Comparison of ENCODE assay signal across 7 mouse cellular contexts in the genomic region with DNA sequence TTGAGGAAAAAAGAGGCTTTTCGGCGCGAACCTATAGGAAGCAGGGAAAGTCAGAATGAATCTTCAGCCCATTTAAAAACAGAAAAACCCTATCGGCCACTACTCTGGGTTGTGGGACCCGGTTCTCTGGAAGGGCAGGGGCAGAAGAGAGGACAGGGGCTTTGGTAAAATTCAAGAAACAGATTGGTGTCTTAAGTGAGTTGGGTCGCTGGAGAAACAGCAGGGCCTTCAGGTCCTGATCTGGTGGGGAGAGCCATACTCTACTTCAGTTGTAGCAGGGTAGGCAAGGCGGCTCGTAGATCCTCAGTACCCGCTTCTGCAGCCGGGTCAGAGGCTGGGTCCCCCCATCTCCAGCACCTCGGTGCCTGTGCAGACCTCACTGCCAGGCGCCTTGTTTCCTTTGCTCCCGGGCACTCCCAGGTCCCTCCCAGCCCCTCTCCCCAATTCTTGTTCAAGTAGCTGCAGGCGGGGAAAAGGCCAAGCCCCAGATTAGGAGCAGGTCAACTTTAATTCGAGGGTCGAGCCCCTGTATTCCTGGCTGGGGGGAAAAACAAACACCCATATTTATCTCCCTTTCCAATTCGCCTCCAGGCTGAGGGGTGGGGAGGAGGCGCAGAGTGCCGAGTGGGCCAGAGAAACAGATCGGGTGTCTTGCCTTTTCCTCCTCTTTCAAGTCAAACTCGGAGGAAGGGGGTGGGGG. TPM values are rescaled to one million over a fixed set of nuclear protein-coding genes. Genes with fewer than 3 reads are reported as not detected.
DNase-seq lines count a peak whose midpoint lies in the region; ATAC-seq and TF ChIP-seq lines count a peak whose summit lies in the region.

No protein-coding gene starts in this region.

- no peak for ATAC-seq in hindbrain, embryonic 13.5 days (ENCODE audit: low FRiP score)
- ATAC-seq in midbrain, embryonic 12.5 days (ENCODE audit: low FRiP score, low read depth), result no peak

- WGBS in hindbrain, embryonic 13.5 days, result 5% methylated on average over 21 of the region's 21 CpGs
- WGBS in midbrain, embryonic 12.5 days, result 2% methylated on average over 21 of the region's 21 CpGs

- peak overlapping the region; percentile 28 to 32; a peak in 3 of 4 replicates for H3K4me3 ChIP-seq in ES-E14 (ENCODE audit: insufficient read depth in 1 of 2, low read depth in 1 of 2, low read length in 2 of 2, poor library complexity in 1 of 2, severe bottlenecking in 1 of 2)
- peak overlapping the region; percentile 83 for H3K4me3 ChIP-seq in hindbrain, embryonic 13.5 days
- H3K4me3 ChIP-seq in midbrain, embryonic 12.5 days, result peak overlapping the region; percentile 63

- 0 out of 2 replicates have a peak overlapping the region, but pooled peaks have one; percentile 18 for H3K9ac ChIP-seq in ES-E14 (ENCODE audit: insufficient read depth, low read depth, low read length, poor library complexity, severe bottlenecking)
- H3K9ac ChIP-seq in hindbrain, embryonic 13.5 days, result peak overlapping the region; percentile 100
- peak overlapping the region; percentile 95 for H3K9ac ChIP-seq in midbrain, embryonic 12.5 days (replicated peaks)

- H3K4me1 ChIP-seq in ES-E14 (ENCODE audit: control insufficient read depth in 2 of 2, insufficient read depth in 2 of 2, low read length in 2 of 2, poor library complexity in 1 of 2), result peaks cover 0 to 7% of the 10 kb centered on the region in 2 experiments; a peak in 2 of 4 replicates
- peaks cover 57% of the 10 kb centered on the region for H3K4me1 ChIP-seq in hindbrain, embryonic 13.5 days (replicated peaks)
- H3K4me1 ChIP-seq in midbrain, embryonic 12.5 days, result peaks cover 59% of the 10 kb centered on the region

- TF ChIP-seq CTCF in brain, embryonic 14.5 days (IDR thresholded peaks at IDR 0.05; ENCODE audit: borderline replicate concordance, extremely low read depth, insufficient read depth, insufficient read length), result no peak

- intact Hi-C loops in left cerebral cortex, postnatal 14 days (cut with DNase I), result no loop called here

- no peaks in the 10 kb centered on the region for H3K27me3 ChIP-seq in hindbrain, embryonic 13.5 days
- H3K27me3 ChIP-seq in midbrain, embryonic 12.5 days, result peaks cover 21% of the 10 kb centered on the region

- no peak for TF ChIP-seq POLR2A in brain, embryonic 14.5 days (IDR thresholded peaks at IDR 0.05; ENCODE audit: borderline replicate concordance, extremely low read depth, insufficient read depth, insufficient read length, poor library complexity, severe bottlenecking)

- H3K4me2 ChIP-seq in hindbrain, embryonic 13.5 days, result peak overlapping the region; percentile 87
- H3K4me2 ChIP-seq in midbrain, embryonic 12.5 days (replicated peaks), result peak overlapping the region; percentile 81

- in situ Hi-C loops in ES-E14 (cut with MboI; ENCODE audit: low sequenced_read_pairs in 2 of 2, unreplicated experiment in 2 of 2), result loop anchor here (5.0 to 25.0 kb wide), 4 partner anchors 204 to 494 kb away; a partner anchor contains a TSS

- H3K9me3 ChIP-seq in ES-E14 (ENCODE audit: control insufficient read depth, insufficient read depth, low read depth, low read length), result no peaks in the 10 kb centered on the region
- H3K9me3 ChIP-seq in hindbrain, embryonic 13.5 days, result no peaks in the 10 kb centered on the region
- no peaks in the 10 kb centered on the region for H3K9me3 ChIP-seq in midbrain, embryonic 12.5 days

- no peak overlapping the region for H3K27ac ChIP-seq in ES-E14 (ENCODE audit: insufficient read depth, low read depth, low read length, poor library complexity, severe bottlenecking)
- peak overlapping the region; percentile 99 for H3K27ac ChIP-seq in hindbrain, embryonic 13.5 days
- peak overlapping the region; percentile 93 for H3K27ac ChIP-seq in midbrain, embryonic 12.5 days (replicated peaks)

- no peaks in the 10 kb centered on the region for H3K36me3 ChIP-seq in ES-E14 (ENCODE audit: control insufficient read depth, insufficient read depth, low read length, poor library complexity, severe bottlenecking)
- H3K36me3 ChIP-seq in hindbrain, embryonic 13.5 days, result peaks cover 9% of the 10 kb centered on the region
- H3K36me3 ChIP-seq in midbrain, embryonic 12.5 days, result no peaks in the 10 kb centered on the region

- DNase-seq in ES-E14 (ENCODE audit: low read depth, low spot score), result no peak
- DNase-seq in brain, embryonic 14.5 days (ENCODE audit: low read depth), result peak; percentile 49
- DNase-seq in ovary, adult 18-20 months (ENCODE audit: low spot score), result no peak
- no peak for DNase-seq in right cerebral cortex, postnatal 36 days (ENCODE audit: low spot score in 2 of 2)
- DNase-seq in left cerebral cortex, postnatal 14 days (ENCODE audit: low spot score in 2 of 2), result no peak

TF ChIP-seq in ES-E14, 5 proteins besides CTCF, POLR2A, EP300 and RAD21:
- TF ChIP-seq CHD2 (IDR thresholded peaks at IDR 0.05; ENCODE audit: low read depth, low read length) (no peak), HCFC1 (IDR thresholded peaks at IDR 0.05; ENCODE audit: borderline replicate concordance, insufficient read depth, low read length) (no peak), ZNF384 (IDR thresholded peaks at IDR 0.05; ENCODE audit: low read depth, low read length) (no peak), ZC3H11A (IDR thresholded peaks at IDR 0.05; ENCODE audit: borderline replicate concordance, low read depth, low read length) (no peak), MAFK (IDR thresholded peaks at IDR 0.05; ENCODE audit: insufficient read depth, low read depth, low read length) (no peak)

RNA-seq across cellular contexts. Expression of a gene that starts 4.8 kb away (rescaled TPM):
- 2.1 and 12.4 TPM in 2 replicates for total RNA-seq in ES-E14 (2012; rRNA removed)
- polyA plus RNA-seq in brain, embryonic 14.5 days (2012; rRNA removed), result 134 and 209 TPM in 2 replicates
- polyA plus RNA-seq in hindbrain, embryonic 13.5 days (2015; fragmentation: Nextera tagmentation; extraction: Ambion mirVana), result 139 and 175 TPM in 2 replicates
- polyA plus RNA-seq in midbrain, embryonic 12.5 days (2016; fragmentation: Nextera tagmentation; extraction: Ambion mirVana), result 76.1 and 92.1 TPM in 2 replicates
- total RNA-seq in left cerebral cortex, postnatal 14 days (2021), result 10 to 100 TPM; 80.8 to 89.3 TPM

Comparison
In these comparisons a context has a peak if more than half of its experiments do, and no peak if none do; other contexts are left out.
1. H3K4me3 ChIP-seq: peak in every context shown above with its lines; median percentile 83 in hindbrain, embryonic 13.5 days; 63 in midbrain, embryonic 12.5 days; 30 in ES-E14.
2. H3K9ac ChIP-seq: peak in every context shown above with its lines; median percentile 100 in hindbrain, embryonic 13.5 days; 95 in midbrain, embryonic 12.5 days; 18 in ES-E14.